Mouse (Mus musculus) fat pad, adult 2 months (tissue): ENCODE measurements around the gene Gemin6.
"Not testable (repeated sequence)": the region's sequence is repeated elsewhere in the genome, so short reads cannot be mapped to it uniquely, and the experiment has no call there.

Source experiments
- DNase-seq: peaks from one replicate; pipeline ENCODE4 v3.0.0-alpha.2; 2011; ENCODE audit warnings: low read depth, low spot score; ENCODE audit errors: extremely low read depth

Gene Gemin6

DNA sequence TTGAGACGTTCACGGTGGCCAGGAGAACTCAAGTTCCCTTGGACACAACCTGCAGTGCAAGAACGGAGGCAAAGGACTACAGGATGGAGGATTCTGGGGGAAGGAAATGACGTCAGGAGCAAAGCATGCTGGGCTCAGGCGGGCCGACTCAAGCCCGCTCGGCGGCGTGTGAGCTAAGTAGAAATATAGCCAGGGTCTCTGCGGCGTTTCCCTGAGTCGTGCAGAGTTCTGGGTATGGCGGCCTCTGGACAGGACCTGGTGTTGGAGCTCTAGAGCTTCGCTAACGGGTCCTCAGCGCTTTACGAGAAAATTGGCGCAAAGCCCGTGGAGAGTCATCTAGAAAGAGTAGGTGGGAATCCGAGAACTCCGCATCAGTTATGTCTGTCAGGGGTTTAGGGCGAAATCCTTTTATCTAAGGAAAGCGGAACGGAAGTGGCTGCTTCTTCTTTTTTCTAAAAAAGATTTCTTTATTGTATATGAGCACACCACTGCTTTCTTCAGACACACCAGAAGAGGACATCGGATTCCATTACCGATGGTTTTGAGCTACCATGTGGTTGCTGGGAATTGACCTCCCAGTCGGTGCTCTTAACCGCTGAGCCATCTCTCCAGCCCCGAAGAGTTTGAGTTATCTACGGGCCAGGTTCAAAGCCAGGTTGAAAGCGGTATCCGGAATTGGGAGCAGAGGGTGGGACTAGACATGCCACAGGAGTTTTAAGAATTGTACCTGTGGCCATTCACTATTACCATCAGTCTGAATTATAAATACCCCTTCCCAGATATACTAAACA is at the start of gene Gemin6:
Gene Gemin6, plus strand, starts transcription at position 116 of the 791 bp plus-strand sequence.
- peak; percentile 54 for DNase-seq

DNA sequence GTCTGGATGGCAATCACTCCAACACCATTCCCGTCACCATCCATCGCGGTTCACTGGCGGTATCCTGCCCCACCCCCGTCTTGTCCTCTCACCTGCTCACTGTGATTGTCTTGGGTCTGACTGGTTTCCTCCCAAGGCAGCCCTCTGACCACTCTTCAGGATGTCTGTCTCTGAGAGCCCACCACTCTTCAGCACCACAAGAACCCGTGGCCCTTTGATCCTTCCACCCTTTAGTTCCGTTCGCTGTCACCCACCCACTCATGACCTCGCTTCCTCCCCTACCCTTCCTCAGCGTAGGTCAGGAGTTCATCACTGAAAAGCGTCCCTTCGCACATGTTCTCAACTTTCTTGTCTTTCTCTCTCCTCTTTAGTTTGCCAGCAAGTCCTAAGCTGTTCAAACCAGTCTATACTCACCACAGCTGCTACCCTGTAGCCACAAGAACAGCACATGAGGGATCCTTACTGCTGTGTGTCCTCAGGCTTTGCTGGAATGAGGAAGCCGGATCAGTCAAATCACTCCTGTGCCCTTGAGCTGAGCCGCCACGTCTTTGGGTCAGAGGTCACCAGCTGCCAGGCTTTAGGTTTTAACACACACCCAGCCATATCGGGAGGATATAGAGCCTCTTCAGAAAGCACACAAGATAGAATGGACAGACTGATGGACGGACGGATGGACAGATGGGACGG is 49.4 kb upstream of the Gemin6 start:
- no peak for DNase-seq

DNA sequence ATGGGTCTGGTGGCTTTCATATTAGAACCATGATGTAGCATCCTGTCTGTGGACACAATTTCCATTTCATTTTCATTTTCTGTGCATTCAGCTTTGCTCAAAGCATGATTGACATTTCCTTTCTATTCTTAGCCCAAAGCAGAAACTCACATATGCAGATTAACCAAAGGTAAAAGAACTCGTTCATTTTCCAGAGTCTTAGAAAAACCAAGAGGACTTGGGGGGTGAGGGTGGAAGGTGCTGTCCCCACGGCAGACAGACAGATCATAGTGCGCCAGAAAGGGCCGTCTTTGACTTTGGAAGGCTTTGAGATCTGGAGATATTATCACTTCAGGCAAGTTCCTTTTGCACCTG is 48.9 kb upstream of the Gemin6 start:
- DNase-seq: no peak

DNA sequence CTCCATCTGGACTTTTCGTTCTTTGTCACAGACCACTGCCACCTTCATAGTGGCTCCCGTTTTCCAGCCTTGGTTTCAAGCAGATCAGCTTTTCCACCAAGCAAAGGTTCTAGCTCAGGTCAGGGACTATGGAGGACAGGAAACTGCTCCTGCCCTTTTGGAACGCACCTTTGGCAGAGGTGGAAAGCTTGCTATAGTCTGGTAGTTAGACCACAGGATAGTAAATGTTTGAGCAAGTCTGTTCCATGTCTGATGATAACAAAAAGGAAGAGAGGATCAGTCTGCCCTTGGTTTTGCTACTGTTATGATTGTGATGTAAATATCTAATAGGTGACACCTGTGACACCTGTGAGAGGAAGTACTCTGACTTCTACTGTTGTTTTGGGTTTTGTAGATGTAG is 48.3 kb upstream of the Gemin6 start:
- DNase-seq: no peak

DNA sequence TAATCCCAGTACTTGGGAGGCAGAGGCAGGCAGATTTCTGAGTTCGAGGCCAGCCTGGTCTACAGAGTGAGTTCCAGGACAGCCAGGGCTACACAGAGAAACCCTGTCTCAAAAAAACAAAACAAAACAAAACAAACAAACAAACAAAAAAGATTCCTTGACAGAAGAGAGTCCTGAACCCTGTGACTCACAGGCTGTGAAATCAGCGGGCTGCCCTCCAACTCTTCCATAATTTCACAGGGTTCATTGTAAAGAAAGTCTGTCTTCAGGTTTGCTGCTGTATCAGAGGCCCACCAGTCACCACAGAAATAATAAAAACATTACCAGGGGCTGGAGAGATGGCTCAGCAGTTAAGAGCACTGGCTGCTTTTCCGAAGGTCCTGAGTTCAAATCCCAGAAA is 45.4 kb upstream of the Gemin6 start:
- not testable (repeated sequence) for DNase-seq

DNA sequence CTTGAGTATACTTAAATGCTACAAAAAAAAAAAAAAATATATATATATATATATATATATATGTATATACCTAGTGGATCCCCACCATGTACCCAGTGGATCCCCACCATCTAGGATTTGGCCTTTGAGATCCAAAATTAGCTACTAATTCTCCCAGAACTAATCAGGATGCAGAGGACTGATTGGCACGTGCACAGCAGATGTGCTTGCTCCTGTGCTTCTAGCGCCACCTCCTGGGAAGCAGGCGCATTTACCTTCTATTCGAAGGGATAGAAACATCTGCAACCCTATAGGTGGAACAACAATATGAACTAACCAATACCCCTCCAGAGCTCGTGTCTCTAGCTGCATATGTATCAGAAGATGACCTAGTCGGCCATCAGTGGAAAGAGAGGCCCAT is 44.3 kb upstream of the Gemin6 start:
- DNase-seq: no peak

DNA sequence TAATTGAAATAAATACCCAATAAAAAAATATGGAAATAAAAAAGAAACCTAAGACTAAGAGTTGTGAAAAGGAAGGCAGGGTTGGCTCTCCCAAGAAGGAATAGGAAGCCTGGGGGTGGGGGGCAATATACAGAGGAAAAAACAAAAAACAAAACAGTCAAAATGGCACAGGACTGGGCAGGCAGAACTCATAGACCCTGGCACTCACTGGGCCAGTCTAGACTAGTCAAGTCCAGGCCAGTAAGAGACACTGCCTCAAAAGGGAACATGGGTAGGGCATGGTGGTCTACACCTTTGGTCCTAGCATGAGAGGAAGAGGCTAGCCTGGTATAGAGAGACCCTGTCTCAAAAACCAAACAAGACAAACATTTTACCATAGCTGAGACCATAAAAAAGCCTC is 43.8 kb upstream of the Gemin6 start:
- no peak for DNase-seq

DNA sequence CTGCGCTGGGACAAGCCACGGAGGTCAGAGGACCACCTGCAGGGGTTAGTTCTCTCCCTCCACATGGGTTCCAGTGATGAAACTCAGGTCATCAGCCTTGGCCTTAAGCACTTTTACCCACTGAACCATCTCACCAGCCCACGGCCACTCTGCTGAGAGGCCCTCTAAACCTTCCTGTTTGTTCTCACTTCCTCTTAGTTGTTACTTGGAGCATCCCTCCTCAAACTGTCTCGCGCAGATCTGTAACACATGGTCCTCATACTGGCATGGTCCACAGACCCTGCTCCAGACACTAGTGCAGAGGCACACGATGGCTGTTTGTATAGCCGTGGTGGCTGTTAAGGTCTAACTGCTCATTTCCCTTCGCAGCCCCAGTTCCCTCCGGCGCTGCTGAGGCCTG is 40.6 kb upstream of the Gemin6 start:
- no peak for DNase-seq

DNA sequence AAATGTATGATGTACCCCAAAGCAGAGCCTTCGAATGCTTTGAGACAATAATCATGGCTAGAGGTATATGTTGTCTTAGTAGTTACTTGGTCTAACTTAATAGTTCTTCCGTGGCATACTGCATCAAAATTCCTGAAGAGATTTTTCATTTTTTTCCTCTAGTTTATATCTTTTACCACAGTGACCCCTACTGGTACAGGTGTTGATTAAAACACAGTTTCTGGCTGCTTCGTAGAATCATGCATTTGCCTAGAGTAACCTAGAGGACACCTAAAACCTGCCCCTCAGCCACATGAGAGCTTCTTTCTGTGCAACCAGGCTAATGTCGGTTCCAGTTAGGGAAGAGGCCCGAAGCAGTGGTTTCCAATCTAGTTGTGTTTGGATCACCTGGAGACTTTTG is 31.2 kb upstream of the Gemin6 start:
- no peak for DNase-seq

DNA sequence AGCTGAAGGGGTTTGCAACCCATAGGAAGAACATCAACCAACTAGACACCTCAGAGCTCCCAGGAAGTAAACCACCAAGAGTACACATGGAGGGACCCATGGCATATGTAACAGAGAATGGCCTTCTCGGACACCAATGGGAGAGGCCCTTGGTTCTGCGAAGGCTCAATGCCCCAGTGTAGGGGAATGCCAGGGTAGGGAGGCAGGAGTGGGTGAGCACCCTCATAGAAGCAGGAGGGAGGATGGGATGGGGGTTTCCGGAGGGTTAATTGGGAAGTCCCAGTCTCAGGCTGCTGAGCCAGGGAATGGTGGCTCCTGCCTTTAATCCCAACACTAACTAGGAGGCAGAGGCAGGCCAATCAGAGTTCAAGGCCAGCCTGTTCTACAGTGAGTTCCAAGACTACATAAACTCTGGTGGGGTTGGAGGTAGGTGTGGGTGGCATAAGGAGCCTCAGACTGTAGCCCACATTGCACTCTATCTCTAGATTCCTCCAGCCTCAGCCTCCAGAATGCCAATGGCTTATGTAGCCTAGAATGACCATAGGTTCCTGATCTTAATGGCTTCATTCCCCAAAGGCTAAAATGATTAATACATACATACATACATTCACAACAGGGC is 25.0 kb upstream of the Gemin6 start:
- DNase-seq: no peak

DNA sequence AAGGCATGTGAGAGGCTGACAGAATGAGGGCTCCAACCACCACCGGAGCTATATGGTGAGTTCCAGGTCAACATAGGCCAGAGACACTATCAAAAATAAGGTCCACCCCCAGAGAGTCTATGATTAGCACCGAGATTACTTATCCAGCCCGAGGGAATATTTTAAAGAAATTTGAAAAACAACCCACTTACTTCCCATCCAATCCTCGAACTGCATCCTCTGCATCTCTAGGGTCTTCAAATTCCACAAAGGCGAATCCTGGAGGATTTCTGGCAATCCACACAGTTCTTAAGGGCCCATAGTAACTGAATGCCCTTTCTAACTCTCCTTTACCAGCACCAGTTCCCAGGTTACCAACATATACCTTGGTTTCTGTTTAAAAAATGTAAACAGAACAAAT is 18.6 kb upstream of the Gemin6 start:
- DNase-seq: no peak

DNA sequence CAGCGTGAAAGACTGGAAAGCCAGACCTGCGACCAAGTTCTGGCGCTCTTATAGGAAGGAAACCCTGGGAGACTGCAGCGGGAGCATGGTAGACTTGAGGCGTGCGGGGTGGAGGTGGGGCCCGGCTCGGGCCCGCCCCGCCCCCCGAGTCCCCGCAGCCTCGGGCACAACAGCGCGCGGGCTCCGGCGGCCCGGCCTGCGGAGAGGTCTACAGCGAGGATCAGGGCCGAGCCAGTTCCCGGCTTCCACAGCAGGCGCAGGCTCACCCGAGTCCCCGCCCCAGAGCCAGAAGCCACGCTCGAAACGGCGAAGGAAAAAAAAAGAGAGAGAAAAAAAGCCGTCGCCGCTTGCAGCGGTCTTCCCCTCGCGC is 18.0 kb upstream of the Gemin6 start:
- DNase-seq: no peak

DNA sequence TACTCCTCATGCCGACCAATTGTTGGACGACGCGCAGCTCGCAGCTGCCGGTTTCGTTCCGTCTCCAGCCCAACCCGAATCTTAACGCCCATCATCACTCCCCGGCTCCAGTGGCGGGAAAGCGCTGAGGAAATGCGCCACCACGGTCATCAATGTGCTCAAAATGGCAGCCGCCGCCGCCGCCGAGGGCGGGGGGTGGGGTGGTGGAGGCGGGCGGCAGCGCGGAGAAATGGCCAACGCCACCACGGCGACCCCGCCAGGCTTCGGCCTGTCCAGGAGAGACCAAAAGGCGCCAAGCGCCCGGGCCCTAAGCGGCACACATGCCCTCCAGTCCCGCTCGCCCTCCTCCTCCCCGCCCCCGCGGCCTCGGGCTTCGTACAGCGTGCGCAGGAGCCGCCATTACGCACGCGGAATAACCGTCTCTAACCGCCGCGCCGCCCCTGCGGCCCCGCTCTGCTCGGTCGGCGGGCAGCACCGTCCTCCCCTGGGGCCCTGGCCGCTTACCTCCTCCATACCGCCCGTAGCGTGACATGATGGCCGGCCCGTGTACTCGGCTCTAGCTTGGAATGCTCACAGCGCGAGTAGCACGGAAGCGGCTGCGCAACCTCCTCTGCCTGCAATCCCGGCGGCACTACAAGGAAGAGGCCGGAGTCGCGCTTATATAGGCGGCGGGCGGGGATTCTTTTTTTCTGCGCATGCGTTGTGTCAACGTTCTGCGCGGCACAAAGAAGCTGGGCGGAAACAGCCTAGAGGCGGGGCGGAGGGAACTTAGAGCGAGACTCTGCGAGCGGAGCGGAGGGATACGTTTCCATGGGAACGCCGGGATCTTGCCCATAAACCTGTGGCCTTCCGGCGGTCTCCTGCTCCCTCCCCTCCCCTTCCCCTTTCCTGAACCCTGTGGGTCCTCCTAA is 17.3 kb upstream of the Gemin6 start, which contains the start of the genes Srsf7 and Ttc39d:
Gene Srsf7, minus strand, starts transcription at position 637 of the 911 bp plus-strand sequence.
Gene Ttc39d, plus strand, starts transcription at position 790 of the 911 bp plus-strand sequence.
- peak; percentile 74 for DNase-seq

DNA sequence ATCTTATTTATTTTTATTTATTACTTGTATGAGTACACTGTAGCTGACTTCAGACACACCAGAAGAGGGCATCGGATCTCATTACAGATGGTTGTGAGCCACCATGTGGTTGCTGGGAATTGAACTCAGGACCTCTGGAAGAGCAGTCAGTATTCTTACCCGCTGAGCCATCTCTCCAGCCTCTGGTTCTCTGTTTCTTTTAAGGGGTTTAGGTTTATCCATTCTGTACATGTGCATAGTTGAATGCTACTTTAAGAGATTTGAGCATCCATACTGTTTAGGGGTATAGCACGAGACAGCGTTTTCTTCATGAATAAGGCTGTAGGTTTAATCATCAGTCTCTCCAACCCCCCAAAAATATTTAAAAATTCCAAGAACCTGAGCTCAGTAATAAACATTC is 10.2 kb upstream of the Gemin6 start:
- DNase-seq: not testable (repeated sequence)

DNA sequence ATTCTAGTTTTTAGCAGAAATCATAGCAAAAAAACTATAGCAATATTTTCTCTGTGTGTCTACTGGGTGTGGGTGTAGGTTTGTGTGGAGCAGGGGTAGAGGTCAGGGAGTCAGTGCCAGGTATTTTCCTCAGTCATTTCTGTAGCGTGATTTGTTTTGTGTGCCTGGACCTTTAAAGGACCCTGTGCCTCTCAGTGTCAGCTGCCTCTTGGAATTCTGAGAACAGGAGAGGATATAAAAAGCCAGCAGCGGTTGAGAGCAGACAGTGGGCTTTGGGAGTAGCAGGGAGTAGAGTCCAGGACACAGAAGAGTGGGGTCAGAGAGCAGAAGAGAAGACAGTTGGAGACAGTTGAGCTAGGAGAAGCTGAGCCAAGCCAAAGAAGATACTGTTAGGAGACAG is 4.1 kb upstream of the Gemin6 start:
- no peak for DNase-seq

DNA sequence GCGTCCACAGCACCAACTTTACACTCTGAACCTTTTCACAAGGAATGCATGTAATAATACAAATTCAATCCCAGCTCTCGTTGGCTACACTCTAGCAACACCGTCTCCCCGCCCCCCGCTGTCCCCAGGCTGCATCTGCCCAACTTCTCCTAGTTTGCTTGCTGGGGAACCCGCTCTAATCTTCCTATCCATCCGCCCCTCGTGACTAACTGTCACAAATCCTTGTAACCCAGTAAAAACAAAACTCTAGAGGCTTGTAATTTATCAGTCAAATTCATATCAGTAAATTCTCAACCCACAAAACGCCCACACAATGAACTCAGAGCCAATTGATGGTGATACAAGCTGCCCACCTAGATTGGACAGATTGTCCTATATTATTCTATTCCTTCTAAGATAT is 3.0 kb upstream of the Gemin6 start:
- no peak for DNase-seq

DNA sequence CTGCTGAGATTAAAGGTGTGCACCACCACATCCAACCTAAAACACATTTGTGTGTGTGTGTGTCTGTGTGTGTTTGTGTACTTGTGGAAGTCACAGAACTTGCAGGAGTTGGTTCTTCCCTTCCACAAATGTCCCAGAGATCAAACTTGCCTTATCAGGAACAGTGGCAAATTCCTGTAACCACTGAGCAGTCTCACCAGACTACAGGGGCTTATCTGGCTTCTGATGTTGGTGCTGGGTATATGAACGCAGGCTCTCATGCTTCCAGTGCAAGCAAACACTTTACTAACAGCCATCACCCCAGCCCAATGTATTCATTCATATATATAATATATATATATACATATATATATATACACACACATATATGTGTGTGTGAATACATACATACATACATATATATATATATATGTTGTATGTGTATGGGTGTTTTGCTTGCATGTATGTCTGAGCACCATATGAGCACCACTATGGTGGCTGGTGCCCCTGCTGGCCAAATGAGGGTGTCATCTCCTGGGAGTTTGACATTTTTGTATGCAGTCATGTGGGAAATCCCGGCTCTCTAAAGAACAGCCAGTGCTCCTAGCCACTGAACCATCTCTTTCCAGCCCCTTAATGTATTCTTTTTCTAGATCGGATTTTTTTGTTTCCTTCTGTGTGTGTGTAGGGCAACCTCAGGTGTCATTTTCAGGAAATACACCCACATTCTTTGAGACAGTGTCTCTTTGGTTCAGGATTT is 2.2 kb upstream of the Gemin6 start:
- no peak for DNase-seq

DNA sequence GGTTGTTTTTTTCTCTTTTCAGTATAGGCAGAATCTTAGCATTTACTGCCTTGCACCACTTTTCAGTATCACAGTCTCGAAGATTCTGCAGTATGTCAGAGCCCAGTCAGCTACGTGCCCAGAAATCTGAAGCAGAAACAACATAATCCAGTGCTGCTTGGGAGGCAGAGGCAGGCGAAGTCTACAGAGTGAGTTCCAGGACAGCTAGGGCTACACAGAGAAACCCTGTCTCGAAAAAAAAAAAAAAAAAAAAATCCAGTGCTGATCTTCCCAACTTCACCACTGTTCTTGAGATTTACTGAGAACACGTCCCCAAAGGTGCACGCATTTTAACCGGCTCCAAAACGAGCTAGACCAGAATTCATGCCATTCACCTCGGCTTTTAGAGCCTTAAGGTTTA is 412 bp upstream of the Gemin6 start:
- DNase-seq: no peak

DNA sequence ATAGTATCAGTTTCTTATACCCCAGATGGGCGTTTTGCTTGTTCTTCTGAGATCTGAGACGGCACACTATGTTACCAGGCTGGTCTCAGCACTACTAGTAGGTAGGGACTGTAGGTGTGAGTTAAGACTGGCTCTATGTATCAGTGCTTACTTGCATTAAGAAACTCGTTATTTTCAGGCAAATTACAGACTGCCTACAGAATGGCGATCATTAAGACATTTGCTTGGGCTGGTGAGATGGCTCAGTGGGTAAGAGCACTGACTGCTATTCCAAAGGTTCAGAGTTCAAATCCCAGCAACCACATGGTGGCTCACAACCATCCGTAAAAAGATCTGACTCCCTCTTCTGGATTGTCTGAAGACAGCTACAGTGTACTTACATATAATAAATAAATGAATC is 901 bp downstream of the Gemin6 start:
- not testable (repeated sequence) for DNase-seq

DNA sequence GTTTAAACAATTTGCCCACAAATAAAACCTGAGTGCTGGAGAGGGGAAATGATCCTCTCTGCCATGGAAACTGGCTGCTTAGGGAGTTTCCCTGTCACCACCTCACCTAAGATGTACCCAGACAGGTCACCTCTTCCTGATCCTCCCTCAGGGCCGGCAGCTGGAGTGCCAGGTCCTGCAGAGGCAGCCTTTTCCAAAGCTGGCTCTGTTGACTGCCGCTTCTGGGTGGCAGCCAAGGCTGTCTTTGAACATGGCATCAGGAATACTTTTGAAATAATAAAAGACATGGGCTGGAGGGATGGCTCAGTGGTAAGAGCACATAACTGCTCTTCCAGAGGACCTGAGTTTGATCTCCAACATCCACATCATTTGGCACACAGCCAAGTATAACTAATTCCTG is 5.2 kb downstream of the Gemin6 start:
- no peak for DNase-seq
